Mouse (Mus musculus) granulocyte monocyte progenitor cell, adult 5-6 weeks (primary cell): ENCODE measurements around the gene Gda. TPM values are rescaled to one million over a fixed set of nuclear protein-coding genes. Genes with fewer than 3 reads are reported as not detected.

Source experiments
- ATAC-seq: replicated peaks from 2 replicates; pipeline ENCODE4 v1.8.0; 2016; ENCODE audit warnings: mild to moderate bottlenecking, moderate TSS enrichment, inconsistent platforms; ENCODE audit not compliant: poor library complexity, severe bottlenecking
- total RNA-seq, 2 experiments: library from RNA; stranded (forward) in 1 of 2; stranded (reverse) in 1 of 2; fragments of 200-712, 200-1000 nt in 1 of 2; fragments of >200 nt in 1 of 2; fragmentation: Nextera tagmentation in 1 of 2; gene quantifications; 2 replicates each; pipeline ENCODE4 v1.2.3; 2014 to 2017

Gene Gda
- total RNA-seq, 2 experiments from 2014 or later, result 53.5 to 98.2 TPM

DNA sequence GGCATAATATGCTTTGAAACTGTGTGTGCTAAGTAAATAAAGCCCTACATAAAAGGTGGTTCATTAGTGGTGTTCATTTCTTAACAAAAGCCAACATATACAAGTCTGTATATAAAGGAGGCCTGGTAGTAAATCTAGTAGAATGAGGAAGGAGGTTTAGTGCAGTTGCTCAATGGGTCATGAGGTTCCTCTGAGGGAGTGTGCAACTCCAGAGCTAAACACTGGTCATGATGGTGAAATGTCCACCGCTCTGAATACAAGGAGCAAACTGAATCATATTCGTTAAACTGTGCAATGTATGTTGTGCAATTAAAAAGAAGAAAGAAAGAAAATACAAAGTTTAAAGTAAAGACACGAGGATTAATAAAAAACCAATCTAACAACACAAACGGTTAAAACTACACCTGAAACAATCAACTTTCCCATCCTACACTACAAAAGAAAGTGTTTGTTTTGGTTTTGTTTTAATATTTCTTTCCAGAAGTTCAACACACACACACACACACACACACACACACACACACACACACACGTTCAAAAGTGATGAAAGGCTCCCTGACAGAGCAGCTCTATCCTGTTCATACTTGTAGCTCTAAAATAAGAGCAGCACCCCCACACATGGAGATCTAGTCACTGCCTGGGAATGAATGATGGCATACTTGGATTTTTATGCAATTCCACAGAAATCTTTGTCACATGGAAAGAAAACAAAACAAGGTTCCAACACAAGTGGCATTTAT lies 11.9 kb downstream of the Gda start:
- ATAC-seq, result peak; percentile 99

- ATAC-seq, result no peak
Measured at GRCm38 (mm10) chr19:21457461-21457860, 15.8 kb downstream of the Gda start.

DNA sequence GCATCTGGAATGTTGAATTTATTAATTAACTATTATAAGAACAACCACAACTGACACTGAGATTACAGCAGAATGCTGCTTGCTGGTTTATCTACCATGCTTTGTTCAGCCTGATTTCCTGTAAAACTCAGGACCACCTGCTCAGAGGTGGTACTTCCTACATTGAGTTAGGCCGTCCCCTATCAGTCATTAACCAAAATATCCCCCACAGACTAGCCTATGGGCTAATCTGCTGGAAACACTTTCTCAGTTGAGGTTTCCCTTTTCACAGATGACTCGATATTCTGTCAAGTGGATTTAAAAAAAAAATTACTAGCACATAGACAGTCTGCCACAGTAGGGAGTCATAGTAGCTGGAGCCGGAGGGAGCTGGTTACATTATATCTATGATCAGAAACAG lies 31.5 kb downstream of the Gda start:
- ATAC-seq, result peak; percentile 48

DNA sequence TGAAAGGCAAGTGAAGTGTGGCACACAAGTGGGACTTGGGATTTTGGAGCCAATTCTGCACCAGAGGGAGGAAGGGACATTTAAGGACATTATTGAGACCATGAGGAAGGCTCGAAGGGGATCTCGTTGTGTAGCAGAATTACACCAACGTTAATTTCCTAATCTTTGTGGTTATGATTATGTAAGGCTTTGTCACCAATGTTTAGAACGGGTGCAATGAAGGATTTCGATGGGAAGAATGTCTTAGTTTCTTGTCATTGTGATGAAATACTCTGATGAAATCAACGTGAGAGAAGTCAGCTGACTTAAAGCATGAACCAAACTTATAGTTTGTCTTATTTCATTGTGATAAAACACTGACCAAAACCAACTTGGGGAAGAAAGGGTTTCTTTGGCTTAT lies 32.4 kb downstream of the Gda start:
- ATAC-seq, result peak; percentile 83

DNA sequence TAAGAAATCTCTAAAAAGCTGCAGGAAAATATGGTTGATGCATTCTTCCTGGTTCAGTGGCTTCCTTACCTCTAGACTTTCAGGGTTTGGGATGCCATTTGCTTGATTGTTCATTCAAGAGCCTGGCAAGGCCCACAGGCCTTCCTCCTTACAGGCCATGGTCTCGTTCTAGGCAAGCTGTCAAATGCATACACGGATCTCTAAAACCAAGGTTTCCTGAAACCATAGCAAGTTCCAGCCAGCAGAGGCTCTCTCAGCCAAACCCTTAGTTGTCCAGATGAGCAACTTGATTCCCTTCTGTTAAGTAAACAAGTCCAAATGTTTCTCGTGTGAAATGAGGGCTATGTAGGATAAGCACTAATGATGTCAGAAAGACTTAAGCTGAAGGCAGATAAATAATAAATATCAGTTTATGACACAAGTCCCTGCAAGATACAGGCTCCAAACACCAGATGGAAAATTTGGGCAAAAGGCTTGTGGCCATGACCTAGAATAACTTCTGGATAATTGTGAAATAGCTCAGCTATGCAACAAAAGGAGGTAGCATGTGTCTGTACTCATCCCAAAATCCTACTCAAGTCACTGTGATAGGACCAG lies 34.0 kb downstream of the Gda start:
- ATAC-seq, result peak; percentile 41

DNA sequence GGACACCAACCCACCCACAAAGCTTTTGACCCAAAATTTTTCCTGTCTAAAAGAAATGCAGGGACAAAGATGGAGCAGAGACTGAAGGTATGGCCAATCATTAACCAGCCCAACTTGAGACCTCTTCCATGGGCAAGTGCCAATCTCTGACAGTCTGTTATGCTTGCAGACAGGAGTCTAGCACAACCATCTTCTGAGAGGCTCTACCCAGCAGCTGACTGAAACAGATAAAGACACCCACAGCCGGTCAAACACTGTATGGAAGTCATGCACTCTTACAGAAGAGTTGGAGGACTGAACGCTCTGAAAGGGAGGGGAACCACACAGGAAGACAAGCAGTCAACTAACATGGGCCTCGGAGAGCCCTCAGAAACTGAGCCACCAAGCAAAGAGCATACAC lies 36.7 kb downstream of the Gda start:
- ATAC-seq, result no peak

DNA sequence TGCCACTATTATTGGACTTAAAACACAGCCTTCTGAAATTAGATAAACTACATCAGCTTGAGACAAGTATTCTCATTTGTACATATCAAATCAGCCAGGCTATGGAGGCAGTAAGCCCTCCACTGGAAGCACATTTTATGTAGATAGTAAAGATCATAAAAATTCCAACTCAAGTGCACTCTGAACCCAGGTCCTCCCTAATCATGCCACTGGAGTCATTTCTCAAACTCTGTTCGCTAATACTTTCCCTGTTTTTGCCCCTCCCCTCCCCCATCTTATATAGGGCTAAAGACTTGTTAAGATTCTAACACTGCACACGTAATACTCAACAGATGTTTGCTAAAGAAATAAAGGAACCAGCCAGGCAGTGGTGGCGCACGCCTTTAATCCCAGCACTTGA lies 39.9 kb downstream of the Gda start:
- ATAC-seq, result no peak

- ATAC-seq, result no peak
Measured at GRCm38 (mm10) chr19:21432879-21433278, 40.4 kb downstream of the Gda start.

DNA sequence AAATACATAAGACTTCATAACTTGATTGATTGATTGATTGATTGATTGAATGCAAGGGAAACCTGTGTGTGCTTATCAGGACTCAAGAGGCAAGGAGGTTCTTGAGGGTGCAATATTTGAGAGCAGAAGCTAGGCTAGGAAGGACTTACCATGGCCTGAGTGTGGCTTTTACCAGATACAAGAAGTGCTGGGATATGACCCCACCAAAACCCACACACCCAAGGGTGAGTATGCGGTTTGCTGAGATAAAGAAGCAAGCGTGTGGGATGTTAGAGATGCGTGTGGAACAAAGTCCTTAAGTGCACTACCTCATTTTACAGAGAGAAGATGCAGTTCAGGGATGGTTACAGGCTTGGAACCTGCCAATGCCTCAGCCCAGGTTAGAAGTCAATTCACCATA lies 41.0 kb downstream of the Gda start:
- ATAC-seq, result no peak

- no peak for ATAC-seq
Measured at GRCm38 (mm10) chr19:21425391-21425790, 47.9 kb downstream of the Gda start.

DNA sequence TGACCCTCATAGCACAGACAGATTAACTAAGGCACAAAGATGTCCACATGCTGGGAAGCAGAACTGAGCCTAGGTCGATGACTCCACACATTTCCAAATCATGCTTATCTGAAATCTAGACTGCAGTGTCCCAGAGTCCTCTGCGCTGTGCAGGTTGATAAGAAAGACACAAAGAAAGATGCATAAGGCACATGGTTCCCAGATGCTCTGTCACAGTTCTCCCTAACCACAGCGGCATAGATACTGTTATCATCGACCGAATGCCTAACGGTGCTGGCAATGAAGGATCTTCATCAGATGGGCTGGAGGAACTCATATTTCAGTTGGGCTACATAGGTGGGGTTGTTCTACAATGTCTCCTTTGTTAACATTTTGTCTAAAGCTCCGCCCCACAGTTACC lies 49.5 kb downstream of the Gda start:
- no peak; the same call in 1 of the 2 replicates for ATAC-seq

GRCm38 (mm10) chr19:21418418-21418817 lies 54.8 kb downstream of the Gda start:
- ATAC-seq, result no peak

DNA sequence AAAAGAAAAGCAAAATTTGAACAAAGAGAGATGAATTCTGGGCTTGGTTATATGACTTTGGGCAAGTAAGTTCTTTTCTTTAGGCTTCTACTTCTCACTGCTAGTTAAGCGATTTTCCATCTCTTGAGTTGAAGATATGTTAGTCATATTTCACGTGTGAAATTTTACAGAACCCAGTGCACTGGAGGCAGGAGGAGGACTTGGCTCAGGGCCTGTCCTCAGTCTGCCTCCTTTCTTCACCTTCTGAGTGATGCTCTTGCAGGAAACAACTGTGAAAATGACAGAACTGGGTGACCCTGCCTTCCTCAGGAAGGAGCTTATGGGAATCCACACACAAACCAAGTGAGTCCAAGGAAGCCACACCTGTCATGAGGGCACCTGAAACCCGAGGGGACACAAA lies 57.9 kb downstream of the Gda start:
- ATAC-seq, result no peak

- no peak for ATAC-seq
Measured at GRCm38 (mm10) chr19:21409178-21409577, 64.1 kb downstream of the Gda start.

GRCm38 (mm10) chr19:21407363-21407762 lies 65.9 kb downstream of the Gda start:
- ATAC-seq, result no peak

- no peak for ATAC-seq
Measured at GRCm38 (mm10) chr19:21397994-21398393, 75.3 kb downstream of the Gda start.

GRCm38 (mm10) chr19:21396364-21396763 lies 76.9 kb downstream of the Gda start:
- ATAC-seq, result no peak

DNA sequence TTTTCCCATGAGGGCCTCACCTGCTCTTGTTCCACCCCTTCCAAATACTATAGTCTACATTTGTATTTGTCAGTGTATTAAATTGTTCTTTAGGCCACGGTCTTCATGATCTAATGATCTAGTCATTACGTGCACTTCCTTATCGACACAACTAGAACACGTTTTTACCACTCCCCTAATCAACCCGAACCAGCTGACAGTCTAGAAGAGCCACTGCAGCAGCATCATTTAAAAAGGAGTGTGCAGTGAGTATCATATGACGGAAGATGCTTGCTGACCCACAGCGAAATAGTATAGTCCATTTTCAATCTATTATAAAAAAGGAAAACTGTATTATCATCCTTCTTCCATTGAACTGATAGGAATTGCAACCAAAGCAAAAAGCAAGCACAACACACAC lies 82.3 kb downstream of the Gda start:
- ATAC-seq, result no peak

DNA sequence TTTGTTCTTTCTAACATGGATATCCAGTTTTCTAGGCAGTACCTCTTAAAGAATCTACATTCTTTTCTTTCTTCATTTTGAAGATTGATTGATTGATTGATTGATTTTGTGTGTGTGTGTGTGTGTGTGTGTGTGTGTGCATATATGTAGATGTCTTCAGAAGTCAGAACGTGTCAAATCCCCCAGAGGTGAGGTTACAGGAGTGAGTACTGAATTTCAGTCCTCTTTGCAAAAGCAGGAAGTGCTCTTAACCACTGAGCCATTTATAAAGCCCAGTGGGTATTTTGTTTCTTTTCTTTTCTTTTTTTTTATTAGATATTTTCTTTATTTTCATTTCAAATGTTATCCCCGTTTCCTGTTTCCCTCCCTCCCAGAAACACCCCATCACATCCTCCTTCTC lies 86.4 kb downstream of the Gda start:
- no peak for ATAC-seq

- ATAC-seq, result no peak
Measured at GRCm38 (mm10) chr19:21384231-21384630, 89.0 kb downstream of the Gda start.

GRCm38 (mm10) chr19:21383491-21384226 lies 89.6 kb downstream of the Gda start:
- ATAC-seq, result peak; percentile 59

- ATAC-seq, result no peak
Measured at GRCm38 (mm10) chr19:21381696-21382095, 91.5 kb downstream of the Gda start.
